Mouse (Mus musculus): ENCODE results near the gene Tff1.

GRCm38 (mm10) chr17:31121975-31122374 lies 43.1 kb downstream of the Tff1 start:
- no peak for TF ChIP-seq TAL1 (IDR thresholded peaks at IDR 0.05; ENCODE audit: low read length)
- no peak for TF ChIP-seq GATA1 (IDR thresholded peaks at IDR 0.05; ENCODE audit: low read length)
